Mouse (Mus musculus): ENCODE results near the gene 1700019N19Rik. TPM values are rescaled to one million over a fixed set of nuclear protein-coding genes. Genes with fewer than 3 reads are reported as not detected.

Gene 1700019N19Rik
- polyA plus RNA-seq, 1 experiment from 2014 or later, result not detected

GRCm38 (mm10) chr19:58789194-58789593, 5.1 kb downstream of the 1700019N19Rik start:
- ATAC-seq (ENCODE audit: insufficient number of reproducible peaks, low FRiP score, low TSS enrichment, low read depth), result no peak
- DNase-seq (ENCODE audit: low spot score), result no peak
- Histone ChIP-seq H3K9ac (ENCODE audit: low read length) (no peak overlapping the region), H3K27me3 (ENCODE audit: control insufficient read depth, insufficient read depth, low read length) (no peaks in the 10 kb centered on the region), H3K9me3 (ENCODE audit: control insufficient read depth, low read length) (no peaks in the 10 kb centered on the region), H3K36me3 (ENCODE audit: control insufficient read depth, insufficient read depth, low read length) (no peaks in the 10 kb centered on the region), H3K27ac (replicated peaks; ENCODE audit: low read depth, low read length) (no peak overlapping the region), H3K4me1 (ENCODE audit: control insufficient read depth, insufficient read depth, low read length) (no peaks in the 10 kb centered on the region), H3K4me3 (ENCODE audit: low read depth, low read length) (no peak overlapping the region), H3K4me2 (ENCODE audit: low read depth, severe bottlenecking) (no peak overlapping the region)
- 70% methylated on average over 11 of the region's 11 CpGs for WGBS

GRCm38 (mm10) chr19:58783938-58784337, 10.3 kb downstream of the 1700019N19Rik start:
- Histone ChIP-seq H3K27ac (replicated peaks; ENCODE audit: low read depth, low read length) (no peak overlapping the region), H3K9ac (ENCODE audit: low read length) (no peak overlapping the region), H3K9me3 (ENCODE audit: control insufficient read depth, low read length) (no peaks in the 10 kb centered on the region), H3K4me3 (ENCODE audit: low read depth, low read length) (no peak overlapping the region), H3K4me1 (ENCODE audit: control insufficient read depth, insufficient read depth, low read length) (no peaks in the 10 kb centered on the region), H3K27me3 (ENCODE audit: control insufficient read depth, insufficient read depth, low read length) (no peaks in the 10 kb centered on the region), H3K36me3 (ENCODE audit: control insufficient read depth, insufficient read depth, low read length) (no peaks in the 10 kb centered on the region), H3K4me2 (ENCODE audit: low read depth, severe bottlenecking) (no peak overlapping the region)
- no peak for DNase-seq (ENCODE audit: low spot score)
- WGBS, result 62% methylated on average over 7 of the region's 7 CpGs
- ATAC-seq (ENCODE audit: insufficient number of reproducible peaks, low FRiP score, low TSS enrichment, low read depth), result no peak

DNA sequence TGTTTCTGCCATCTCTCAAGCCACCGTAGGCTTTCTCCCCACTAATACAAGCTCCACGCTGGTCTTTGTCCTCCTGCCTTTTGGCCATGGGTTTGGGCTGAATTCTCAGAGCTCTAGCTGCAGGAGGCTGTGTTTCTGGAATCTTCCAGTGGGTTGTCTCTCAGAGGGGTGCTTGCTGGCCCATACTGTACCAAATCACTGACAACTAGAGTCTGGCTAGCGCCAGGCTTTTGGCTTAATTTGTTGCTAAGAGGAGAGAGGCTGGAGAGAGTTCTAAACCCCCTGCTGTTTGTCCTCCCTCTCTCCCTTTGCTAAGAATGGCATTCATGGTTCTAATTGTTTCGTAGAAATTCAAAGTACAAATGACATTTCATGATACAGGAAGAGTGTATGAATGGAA, 12.7 kb downstream of the 1700019N19Rik start:
- H3K27me3 ChIP-seq (ENCODE audit: control insufficient read depth, insufficient read depth, low read length), result no peaks in the 10 kb centered on the region
- DNase-seq (ENCODE audit: low spot score) (no peak), ATAC-seq (ENCODE audit: insufficient number of reproducible peaks, low FRiP score, low TSS enrichment, low read depth) (no peak)
- no peaks in the 10 kb centered on the region for H3K36me3 ChIP-seq (ENCODE audit: control insufficient read depth, insufficient read depth, low read length)
- H3K27ac ChIP-seq (replicated peaks; ENCODE audit: low read depth, low read length), result no peak overlapping the region
- no peak overlapping the region for H3K4me3 ChIP-seq (ENCODE audit: low read depth, low read length)
- H3K4me1 ChIP-seq (ENCODE audit: control insufficient read depth, insufficient read depth, low read length), result no peaks in the 10 kb centered on the region
- no peak overlapping the region for H3K4me2 ChIP-seq (ENCODE audit: low read depth, severe bottlenecking)
- H3K9me3 ChIP-seq (ENCODE audit: control insufficient read depth, low read length), result no peaks in the 10 kb centered on the region
- H3K9ac ChIP-seq (ENCODE audit: low read length), result no peak overlapping the region
- 69% methylated on average over 4 of the region's 4 CpGs for WGBS

DNA sequence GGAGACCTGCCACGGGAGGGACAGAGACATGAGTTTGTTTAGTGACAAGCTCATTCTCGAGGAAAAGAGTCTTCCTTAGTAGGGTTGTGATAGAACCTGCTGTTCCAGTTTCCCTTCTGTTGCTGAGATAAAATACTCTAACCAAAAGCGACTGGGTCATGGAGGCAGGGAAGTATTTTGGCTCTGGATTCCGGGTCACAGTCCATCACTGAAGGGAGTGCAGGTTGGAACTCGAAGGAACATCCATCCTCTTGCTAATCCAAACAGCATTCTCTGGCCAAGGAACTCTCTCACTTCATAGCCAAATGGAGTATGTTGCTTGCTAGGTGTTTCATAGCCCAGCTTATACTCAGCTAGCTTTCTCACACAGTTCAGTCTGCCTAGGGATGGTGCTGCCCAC, 17.8 kb downstream of the 1700019N19Rik start:
- no peaks in the 10 kb centered on the region for H3K9me3 ChIP-seq (ENCODE audit: control insufficient read depth, low read length)
- H3K27me3 ChIP-seq (ENCODE audit: control insufficient read depth, insufficient read depth, low read length), result no peaks in the 10 kb centered on the region
- no peak overlapping the region for H3K4me3 ChIP-seq (ENCODE audit: low read depth, low read length)
- ATAC-seq (ENCODE audit: insufficient number of reproducible peaks, low FRiP score, low TSS enrichment, low read depth) (no peak), DNase-seq (ENCODE audit: low spot score) (no peak)
- H3K9ac ChIP-seq (ENCODE audit: low read length), result no peak overlapping the region
- no peaks in the 10 kb centered on the region for H3K4me1 ChIP-seq (ENCODE audit: control insufficient read depth, insufficient read depth, low read length)
- H3K27ac ChIP-seq (replicated peaks; ENCODE audit: low read depth, low read length), result no peak overlapping the region
- H3K4me2 ChIP-seq (ENCODE audit: low read depth, severe bottlenecking), result no peak overlapping the region
- H3K36me3 ChIP-seq (ENCODE audit: control insufficient read depth, insufficient read depth, low read length), result no peaks in the 10 kb centered on the region
- WGBS, result 79% methylated on average over 5 of the region's 5 CpGs

GRCm38 (mm10) chr19:58767329-58767728, 26.9 kb downstream of the 1700019N19Rik start:
- no peak for DNase-seq (ENCODE audit: low spot score)
- H3K4me1 ChIP-seq (ENCODE audit: control insufficient read depth, insufficient read depth, low read length), result 0 out of 2 replicates have a peak, but pooled peaks cover 2% of the 10 kb centered on the region
- H3K4me2 ChIP-seq (ENCODE audit: low read depth, severe bottlenecking), result no peak overlapping the region
- H3K27ac ChIP-seq (replicated peaks; ENCODE audit: low read depth, low read length), result no peak overlapping the region
- no peak for ATAC-seq (ENCODE audit: insufficient number of reproducible peaks, low FRiP score, low TSS enrichment, low read depth)
- WGBS, result 94% methylated on average over 6 of the region's 6 CpGs
- H3K9me3 ChIP-seq (ENCODE audit: control insufficient read depth, low read length), result no peaks in the 10 kb centered on the region
- no peaks in the 10 kb centered on the region for H3K27me3 ChIP-seq (ENCODE audit: control insufficient read depth, insufficient read depth, low read length)
- no peak overlapping the region for H3K9ac ChIP-seq (ENCODE audit: low read length)
- no peak overlapping the region for H3K4me3 ChIP-seq (ENCODE audit: low read depth, low read length)
- no peaks in the 10 kb centered on the region for H3K36me3 ChIP-seq (ENCODE audit: control insufficient read depth, insufficient read depth, low read length)

GRCm38 (mm10) chr19:58762848-58763541, 31.3 kb downstream of the 1700019N19Rik start:
- ATAC-seq (ENCODE audit: insufficient number of reproducible peaks, low FRiP score, low TSS enrichment, low read depth) (peak; percentile 60; the same call in 1 of the 2 replicates), DNase-seq (ENCODE audit: low spot score) (peak; percentile 82)
- H3K36me3 ChIP-seq (ENCODE audit: control insufficient read depth, insufficient read depth, low read length), result no peaks in the 10 kb centered on the region
- no peak overlapping the region for H3K4me3 ChIP-seq (ENCODE audit: low read depth, low read length)
- no peaks in the 10 kb centered on the region for H3K9me3 ChIP-seq (ENCODE audit: control insufficient read depth, low read length)
- no peak overlapping the region for H3K4me2 ChIP-seq (ENCODE audit: low read depth, severe bottlenecking)
- H3K9ac ChIP-seq (ENCODE audit: low read length), result no peak overlapping the region
- 5% methylated on average over 12 of the region's 12 CpGs for WGBS
- no peak overlapping the region for H3K27ac ChIP-seq (replicated peaks; ENCODE audit: low read depth, low read length)
- H3K27me3 ChIP-seq (ENCODE audit: control insufficient read depth, insufficient read depth, low read length), result no peaks in the 10 kb centered on the region
- H3K4me1 ChIP-seq (ENCODE audit: control insufficient read depth, insufficient read depth, low read length), result 0 out of 2 replicates have a peak, but pooled peaks cover 2% of the 10 kb centered on the region

DNA sequence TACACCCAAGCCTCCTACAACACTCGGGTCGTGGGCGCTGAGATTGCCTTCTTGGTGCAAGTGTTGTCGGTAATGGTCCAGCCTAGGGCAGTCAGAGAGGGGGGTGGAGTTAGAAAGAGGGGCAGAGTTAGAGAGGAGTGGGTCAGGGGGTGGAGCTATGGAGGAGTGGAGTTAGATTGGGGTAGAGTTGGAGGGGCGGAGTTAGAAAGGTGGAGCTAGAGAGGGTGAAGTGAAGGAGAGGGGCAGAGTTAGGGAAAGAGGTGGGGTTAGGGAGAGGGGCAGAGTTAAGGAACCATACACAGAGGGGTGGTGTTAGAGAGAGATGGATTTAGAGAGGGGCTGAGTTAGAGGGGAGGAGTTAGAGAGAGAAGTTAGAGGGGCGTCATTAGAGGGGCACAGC, 31.9 kb downstream of the 1700019N19Rik start:
- 0 out of 2 replicates have a peak, but pooled peaks cover 2% of the 10 kb centered on the region for H3K4me1 ChIP-seq (ENCODE audit: control insufficient read depth, insufficient read depth, low read length)
- no peak overlapping the region for H3K4me3 ChIP-seq (ENCODE audit: low read depth, low read length)
- 12% methylated on average over 6 of the region's 6 CpGs for WGBS
- no peaks in the 10 kb centered on the region for H3K27me3 ChIP-seq (ENCODE audit: control insufficient read depth, insufficient read depth, low read length)
- no peak overlapping the region for H3K27ac ChIP-seq (replicated peaks; ENCODE audit: low read depth, low read length)
- no peaks in the 10 kb centered on the region for H3K9me3 ChIP-seq (ENCODE audit: control insufficient read depth, low read length)
- H3K36me3 ChIP-seq (ENCODE audit: control insufficient read depth, insufficient read depth, low read length), result no peaks in the 10 kb centered on the region
- H3K4me2 ChIP-seq (ENCODE audit: low read depth, severe bottlenecking), result no peak overlapping the region
- ATAC-seq (ENCODE audit: insufficient number of reproducible peaks, low FRiP score, low TSS enrichment, low read depth), result peak; percentile 57; the same call in 1 of the 2 replicates
- no peak for DNase-seq (ENCODE audit: low spot score)
- no peak overlapping the region for H3K9ac ChIP-seq (ENCODE audit: low read length)

GRCm38 (mm10) chr19:58759423-58759822, 34.8 kb downstream of the 1700019N19Rik start, which contains the start of gene Pnliprp2:
Gene Pnliprp2 (plus strand): TSS chr19:58759719.
- H3K9me3 ChIP-seq (ENCODE audit: control insufficient read depth, low read length), result no peaks in the 10 kb centered on the region
- 60% methylated on average over 9 of the region's 9 CpGs for WGBS
- H3K4me2 ChIP-seq (ENCODE audit: low read depth, severe bottlenecking), result no peak within 1 kb of the TSS
- 0 out of 2 replicates have a peak, but pooled peaks cover 2% of the 10 kb centered on the region for H3K4me1 ChIP-seq (ENCODE audit: control insufficient read depth, insufficient read depth, low read length)
- H3K4me3 ChIP-seq (ENCODE audit: low read depth, low read length), result no peak within 1 kb of the TSS
- H3K9ac ChIP-seq (ENCODE audit: low read length), result no peak within 1 kb of the TSS
- no peaks in the 10 kb centered on the region for H3K27me3 ChIP-seq (ENCODE audit: control insufficient read depth, insufficient read depth, low read length)
- no peak for ATAC-seq (ENCODE audit: insufficient number of reproducible peaks, low FRiP score, low TSS enrichment, low read depth)
- H3K27ac ChIP-seq (replicated peaks; ENCODE audit: low read depth, low read length), result no peak within 1 kb of the TSS
- H3K36me3 ChIP-seq (ENCODE audit: control insufficient read depth, insufficient read depth, low read length), result no peaks in the 10 kb centered on the region
- no peak for DNase-seq (ENCODE audit: low spot score)
